In the genomic region with DNA sequence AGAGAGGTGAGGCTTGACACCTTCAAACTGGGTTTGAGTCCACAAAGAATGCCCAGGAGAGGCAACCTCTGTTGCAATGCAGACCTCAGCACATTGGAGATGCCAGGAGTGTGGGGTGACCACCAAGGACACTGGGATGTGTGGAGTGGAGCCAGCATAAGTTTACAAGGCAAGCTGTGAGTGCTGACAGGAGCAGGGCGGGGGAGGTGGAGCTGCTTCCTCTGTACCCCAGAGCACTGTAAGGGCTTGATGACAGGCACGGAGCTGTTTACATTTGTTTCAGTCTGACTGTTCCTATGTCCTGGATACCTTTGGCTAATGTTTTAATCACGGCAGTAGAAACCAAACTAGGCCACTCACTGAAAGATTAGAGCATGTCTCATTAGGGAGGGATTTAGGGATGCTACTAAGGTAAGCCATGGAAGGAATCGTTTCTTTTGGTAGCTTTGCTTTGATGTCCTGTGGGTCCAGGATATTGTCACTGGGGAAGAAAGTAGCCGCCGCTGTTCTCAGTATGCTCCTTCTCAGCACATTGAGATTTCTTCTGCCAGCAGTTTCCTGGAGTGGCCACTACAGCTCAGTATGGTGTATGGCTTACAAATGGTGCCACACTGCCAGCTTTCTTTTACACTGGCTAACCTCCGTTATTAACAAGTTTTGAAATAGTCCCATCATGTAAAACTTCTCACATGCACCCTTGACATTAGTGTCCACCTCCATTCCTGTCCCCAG, we compare ENCODE assay signal across 20 mouse cellular contexts.
DNase-seq lines count a peak whose midpoint lies in the region; ATAC-seq and TF ChIP-seq lines count a peak whose summit lies in the region.
"Had no signal": no experiment of that assay in that cellular context is flagged by ENCODE, and none has a peak within 500 bp of the region (broad histone marks: within the 10 kb centered on the region; RNA-seq: fewer than 3 reads in every experiment).

No protein-coding gene starts in this region.

- POLR2A ChIA-PET in Patski (lab: Charles Lee): no interaction called here

- 19% methylated on average over 7 of the region's 7 CpGs for WGBS in heart, embryonic 10.5 days
- 53% methylated on average over 7 of the region's 7 CpGs for WGBS in hindbrain, embryonic 10.5 days
- 61% methylated on average over 7 of the region's 7 CpGs for WGBS in hindbrain, embryonic 16.5 days
- WGBS in embryonic facial prominence, embryonic 10.5 days: 43% methylated on average over 7 of the region's 7 CpGs

- peak; percentile 91 for DNase-seq in heart, embryonic 10.5 days (ENCODE audit: low spot score)
- no peak for DNase-seq in heart, adult 8-10 months (ENCODE audit: low spot score)
- DNase-seq in hindbrain, embryonic 10.5 days (ENCODE audit: low spot score): peak; percentile 6
- DNase-seq in Patski (ENCODE audit: low read depth, low spot score): no peak
- peak; percentile 18 for DNase-seq in embryonic facial prominence, embryonic 10.5 days (ENCODE audit: low spot score)
- DNase-seq in left cerebral cortex, adult 18-20 months (ENCODE audit: low spot score in 2 of 2): no peak
- DNase-seq: B cell, adult 2 months; cerebellum, postnatal 25 days; gastrocnemius, postnatal 14 days; kidney, adult 11 months; kidney, postnatal 14 days; left cerebral cortex, postnatal 4 days; lung, adult 18-20 months; right cerebral cortex, postnatal 4 days had no signal

- H3K36me3 ChIP-seq in heart, embryonic 10.5 days: no peaks in the 10 kb centered on the region
- H3K36me3 ChIP-seq in hindbrain, embryonic 10.5 days: no peaks in the 10 kb centered on the region
- no peaks in the 10 kb centered on the region for H3K36me3 ChIP-seq in hindbrain, embryonic 16.5 days (ENCODE audit: control insufficient read depth, insufficient read depth, low read length)
- H3K36me3 ChIP-seq in embryonic facial prominence, embryonic 10.5 days (replicated peaks): no peaks in the 10 kb centered on the region
- H3K36me3 ChIP-seq: embryonic facial prominence, embryonic 12.5 days; midbrain, embryonic 10.5 days had no signal

- in situ Hi-C loops in Patski (cut with MboI; ENCODE audit: low pct_unique_long_range_greater_than_20kb): no loop called here

- TF ChIP-seq CTCF in Patski (IDR thresholded peaks at IDR 0.05): no peak

- ATAC-seq in hindbrain, embryonic 16.5 days: no peak
- peak; percentile 26 for ATAC-seq in Patski
- ATAC-seq: forebrain, embryonic 14.5 days had no signal

- no peak overlapping the region for H3K27ac ChIP-seq in heart, embryonic 10.5 days
- no peak overlapping the region for H3K27ac ChIP-seq in hindbrain, embryonic 10.5 days
- no peak overlapping the region for H3K27ac ChIP-seq in hindbrain, embryonic 16.5 days (ENCODE audit: low read depth, low read length)
- no peak overlapping the region for H3K27ac ChIP-seq in embryonic facial prominence, embryonic 10.5 days (replicated peaks)
- H3K27ac ChIP-seq: embryonic facial prominence, embryonic 12.5 days; left cerebral cortex, adult 2 months; midbrain, embryonic 10.5 days had no signal

- no peak overlapping the region for H3K9ac ChIP-seq in hindbrain, embryonic 16.5 days (ENCODE audit: low read depth, low read length)
- H3K9ac ChIP-seq: embryonic facial prominence, embryonic 12.5 days had no signal

- H3K4me2 ChIP-seq in hindbrain, embryonic 16.5 days (ENCODE audit: low read length): no peak overlapping the region
- H3K4me2 ChIP-seq: embryonic facial prominence, embryonic 12.5 days; liver, embryonic 11.5 days had no signal

- no peaks in the 10 kb centered on the region for H3K27me3 ChIP-seq in heart, embryonic 10.5 days (ENCODE audit: insufficient read depth, poor library complexity, severe bottlenecking)
- no peaks in the 10 kb centered on the region for H3K27me3 ChIP-seq in hindbrain, embryonic 10.5 days (ENCODE audit: insufficient read depth, poor library complexity, severe bottlenecking)
- no peaks in the 10 kb centered on the region for H3K27me3 ChIP-seq in hindbrain, embryonic 16.5 days (replicated peaks; ENCODE audit: control insufficient read depth, insufficient read depth, low read length)
- no peaks in the 10 kb centered on the region for H3K27me3 ChIP-seq in Patski
- H3K27me3 ChIP-seq in embryonic facial prominence, embryonic 10.5 days (replicated peaks; ENCODE audit: low read depth, poor library complexity, severe bottlenecking): no peaks in the 10 kb centered on the region
- H3K27me3 ChIP-seq: embryonic facial prominence, embryonic 12.5 days had no signal

- CTCF ChIA-PET in Patski (lab: Charles Lee): no interaction called here

- H3K4me3 ChIP-seq in heart, embryonic 10.5 days: no peak overlapping the region
- H3K4me3 ChIP-seq in hindbrain, embryonic 10.5 days: no peak overlapping the region
- no peak overlapping the region for H3K4me3 ChIP-seq in hindbrain, embryonic 16.5 days (ENCODE audit: low read length)
- H3K4me3 ChIP-seq in embryonic facial prominence, embryonic 10.5 days: no peak overlapping the region
- H3K4me3 ChIP-seq: embryonic facial prominence, embryonic 12.5 days; left cerebral cortex, adult 2 months; midbrain, embryonic 10.5 days had no signal

- no peaks in the 10 kb centered on the region for H3K9me3 ChIP-seq in heart, embryonic 10.5 days
- no peaks in the 10 kb centered on the region for H3K9me3 ChIP-seq in hindbrain, embryonic 10.5 days
- H3K9me3 ChIP-seq in hindbrain, embryonic 16.5 days (ENCODE audit: control insufficient read depth, low read length): no peaks in the 10 kb centered on the region
- H3K9me3 ChIP-seq in embryonic facial prominence, embryonic 10.5 days: no peaks in the 10 kb centered on the region
- H3K9me3 ChIP-seq: embryonic facial prominence, embryonic 12.5 days; midbrain, embryonic 10.5 days had no signal

- 0 out of 2 replicates have a peak, but pooled peaks cover 8% of the 10 kb centered on the region for H3K4me1 ChIP-seq in heart, embryonic 10.5 days
- no peaks in the 10 kb centered on the region for H3K4me1 ChIP-seq in hindbrain, embryonic 10.5 days (replicated peaks)
- no peaks in the 10 kb centered on the region for H3K4me1 ChIP-seq in hindbrain, embryonic 16.5 days (ENCODE audit: control insufficient read depth, insufficient read depth, low read depth, low read length)
- no peaks in the 10 kb centered on the region for H3K4me1 ChIP-seq in embryonic facial prominence, embryonic 10.5 days
- H3K4me1 ChIP-seq: embryonic facial prominence, embryonic 12.5 days; midbrain, embryonic 10.5 days had no signal

Comparison
In these comparisons a context has a peak if more than half of its experiments do, and no peak if none do; other contexts are left out.
1. DNase-seq: peak in heart, embryonic 10.5 days (single experiment), hindbrain, embryonic 10.5 days (single experiment) and embryonic facial prominence, embryonic 10.5 days (single experiment); none in heart, adult 8-10 months (single experiment), Patski (single experiment) and left cerebral cortex, adult 18-20 months (0 of 2).